Mouse (Mus musculus) forebrain, embryonic 15.5 days (tissue): ENCODE data around the gene Vps26a. TPM values are rescaled to one million over a fixed set of nuclear protein-coding genes. Genes with fewer than 3 reads are reported as not detected.

Source experiments
- ATAC-seq: fragments of 200-750 bp; cut with Nextera tagmentation; replicated peaks from 2 replicates; pipeline ENCODE4 v1.8.0; 2017; ENCODE audit warnings: mild to moderate bottlenecking, moderate TSS enrichment, moderate library complexity
- H3K27ac ChIP-seq: fragments of 300-500 bp; sonication (generic); replicated peaks from 2 replicates; pipeline ENCODE4 v1.5.1; 2015; ENCODE audit warnings: mild to moderate bottlenecking, inconsistent platforms
- H3K27me3 ChIP-seq: fragments of 300-500 bp; sonication (generic); 2 replicates; pipeline ENCODE4 v1.6.1; 2015; ENCODE audit warnings: inconsistent platforms
- H3K36me3 ChIP-seq: fragments of 300-500 bp; sonication (generic); 2 replicates; pipeline ENCODE4 v1.6.1; 2015; ENCODE audit warnings: mild to moderate bottlenecking, inconsistent platforms
- H3K4me1 ChIP-seq: fragments of 300-500 bp; sonication (generic); 2 replicates; pipeline ENCODE4 v1.6.1; 2015; ENCODE audit warnings: inconsistent platforms
- H3K4me2 ChIP-seq: fragments of 300-500 bp; sonication (generic); replicated peaks from 2 replicates; pipeline ENCODE4 v1.6.1; 2015; ENCODE audit warnings: mild to moderate bottlenecking, inconsistent platforms
- H3K4me3 ChIP-seq: fragments of 300-500 bp; sonication (generic); 2 replicates; pipeline ENCODE4 v1.5.1; 2015; ENCODE audit warnings: mild to moderate bottlenecking, inconsistent platforms
- H3K9ac ChIP-seq: fragments of 300-500 bp; sonication (generic); replicated peaks from 2 replicates; pipeline ENCODE4 v1.6.1; 2015; ENCODE audit warnings: mild to moderate bottlenecking, inconsistent platforms
- H3K9me3 ChIP-seq: fragments of 300-500 bp; sonication (generic); 2 replicates; pipeline ENCODE4 v1.6.1; 2016; ENCODE audit warnings: inconsistent platforms
- WGBS: fragments of 180-500 bp; shearing (Covaris S2); methylation state at CpG from one replicate; pipeline ENCODE4 v1.1.7; 2015; ENCODE audit warnings: mixed read lengths; 5-methylcytosine and 5-hydroxymethylcytosine counted together
- polyA plus RNA-seq: library from polyadenylated mRNA; unstranded; fragments of >200 nt; fragmentation: Nextera tagmentation; extraction: Ambion mirVana; gene quantifications from 2 replicates; pipeline ENCODE4 v1.2.1, GENCODE M21; 2015

Vps26a gene
- 76.1 and 78.8 TPM in 2 replicates for polyA plus RNA-seq

DNA sequence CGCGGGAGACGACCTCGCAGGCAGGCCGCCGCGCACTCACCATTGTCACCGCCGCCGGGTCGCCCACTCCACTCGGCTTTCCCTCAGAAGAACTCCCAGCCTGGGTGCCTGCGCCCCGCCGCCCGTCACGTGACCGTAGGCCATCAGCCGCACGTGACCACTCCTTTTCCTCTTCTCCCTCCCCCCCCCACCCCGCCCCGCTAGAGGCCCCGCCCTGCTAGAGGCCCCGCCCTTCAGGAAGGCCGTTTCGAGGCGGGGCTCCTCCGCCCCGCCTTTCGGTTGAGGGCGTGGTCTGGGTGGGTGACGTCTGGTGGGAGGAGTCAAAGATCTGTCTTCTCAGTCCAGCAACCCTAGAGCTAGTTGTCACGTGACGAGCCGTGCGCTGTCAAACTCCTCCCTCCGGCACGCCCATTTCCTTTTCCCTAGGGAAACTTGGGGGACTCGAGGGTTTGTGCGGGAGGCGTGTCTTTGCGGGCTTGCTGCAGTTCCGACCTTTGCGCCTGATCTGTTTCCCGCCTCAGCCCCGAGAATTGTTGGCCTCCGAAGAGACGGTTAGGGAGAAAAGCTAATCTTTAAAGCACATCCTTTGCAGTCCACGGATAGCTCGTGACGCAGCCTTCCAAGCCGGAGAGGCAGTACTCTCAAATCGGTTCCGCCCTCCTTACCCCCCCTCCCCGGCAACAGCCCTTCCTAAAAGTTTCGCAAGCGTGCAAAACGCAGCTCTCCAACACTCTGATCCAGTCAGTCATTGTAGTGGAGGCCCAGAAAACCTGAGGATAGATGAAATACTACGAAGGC, at the start of gene Vps26a:
Vps26a (minus strand) TSS at position 188 of the 798 bp plus-strand sequence.
- Histone ChIP-seq H3K27ac (peak within 1 kb of the TSS; percentile 85), H3K4me3 (peak within 1 kb of the TSS; percentile 98), H3K27me3 (no peaks in the 10 kb centered on the region), H3K9me3 (no peaks in the 10 kb centered on the region), H3K4me1 (peaks cover 23% of the 10 kb centered on the region), H3K9ac (peak within 1 kb of the TSS; percentile 92), H3K36me3 (no peaks in the 10 kb centered on the region), H3K4me2 (peak within 1 kb of the TSS; percentile 75)
- WGBS, result under 1% methylated on average over 44 of the region's 59 CpGs
- peak; percentile 90 for ATAC-seq

DNA sequence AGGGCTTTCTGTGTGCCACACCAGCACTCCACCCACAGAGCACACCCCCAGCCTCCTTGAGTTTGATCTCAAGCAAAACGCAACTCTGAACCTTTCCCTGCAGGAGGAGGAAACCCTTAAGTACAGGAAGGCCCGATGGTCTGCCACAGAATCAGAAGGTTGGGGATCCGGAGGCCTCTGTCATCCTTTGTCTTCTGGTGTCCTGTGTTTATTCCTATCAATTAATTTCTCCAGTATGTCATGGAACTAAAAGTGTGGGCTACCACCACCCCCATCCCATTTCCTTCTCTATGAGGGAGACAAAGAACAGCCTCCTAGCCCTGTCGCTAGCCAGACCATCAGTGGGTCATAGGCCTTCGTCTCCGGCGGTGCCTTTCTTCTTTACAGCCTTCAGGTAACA, 47.9 kb upstream of the Vps26a start:
- H3K27me3 ChIP-seq, result no peaks in the 10 kb centered on the region
- H3K36me3 ChIP-seq, result no peaks in the 10 kb centered on the region
- H3K9ac ChIP-seq, result no peak overlapping the region
- no peak overlapping the region for H3K27ac ChIP-seq
- no peak overlapping the region for H3K4me3 ChIP-seq
- no peak overlapping the region for H3K4me2 ChIP-seq
- no peak for ATAC-seq
- WGBS, result 86% methylated on average over 7 of the region's 7 CpGs
- H3K9me3 ChIP-seq, result no peaks in the 10 kb centered on the region
- H3K4me1 ChIP-seq, result no peaks in the 10 kb centered on the region

DNA sequence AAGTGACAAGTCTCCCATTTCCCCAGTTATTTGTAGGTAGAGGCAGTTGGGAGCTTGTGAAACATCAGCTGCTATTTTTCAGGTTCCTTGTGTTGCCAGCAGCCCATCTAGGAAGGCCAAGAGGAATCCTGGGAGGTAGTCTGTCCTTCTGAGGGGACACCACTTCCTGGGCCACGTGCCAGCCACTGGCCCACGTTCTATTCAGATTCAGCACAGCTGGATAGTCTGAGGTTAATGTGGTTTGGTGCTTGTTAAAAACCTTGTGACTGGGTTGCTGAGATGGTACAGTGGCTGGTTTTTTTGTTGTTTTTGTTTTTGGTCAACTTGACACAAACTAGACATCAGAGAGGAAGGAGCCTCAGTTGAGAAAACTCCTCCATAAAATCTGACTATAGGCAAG, 46.2 kb upstream of the Vps26a start:
- Histone ChIP-seq H3K36me3 (no peaks in the 10 kb centered on the region), H3K4me2 (no peak overlapping the region), H3K27me3 (no peaks in the 10 kb centered on the region), H3K4me1 (no peaks in the 10 kb centered on the region), H3K9ac (no peak overlapping the region), H3K9me3 (no peaks in the 10 kb centered on the region), H3K4me3 (no peak overlapping the region), H3K27ac (no peak overlapping the region)
- ATAC-seq, result no peak
- WGBS, result 28% methylated on average over 2 of the region's 2 CpGs

DNA sequence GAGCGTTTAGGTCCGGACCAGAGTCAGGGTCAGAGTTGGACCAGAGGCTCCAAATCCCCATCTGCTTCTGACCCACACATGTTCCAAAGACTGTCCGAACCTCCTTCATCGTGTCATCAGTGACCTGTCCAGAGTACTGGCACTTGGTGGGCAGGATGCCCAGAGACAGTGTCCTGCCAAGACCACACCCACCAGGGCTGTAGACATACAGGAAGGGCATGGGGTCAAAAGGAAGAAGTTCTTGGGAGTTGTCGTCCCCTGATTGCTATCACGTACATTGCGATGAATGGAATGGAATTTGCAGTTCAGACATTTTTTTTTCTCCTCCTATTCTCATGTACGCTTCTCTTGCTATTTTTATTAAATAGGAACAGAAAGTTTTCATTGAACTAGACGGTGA, 43.6 kb upstream of the Vps26a start:
- no peaks in the 10 kb centered on the region for H3K36me3 ChIP-seq
- H3K4me3 ChIP-seq, result no peak overlapping the region
- H3K9me3 ChIP-seq, result no peaks in the 10 kb centered on the region
- H3K4me2 ChIP-seq, result no peak overlapping the region
- no peaks in the 10 kb centered on the region for H3K4me1 ChIP-seq
- no peak overlapping the region for H3K9ac ChIP-seq
- H3K27ac ChIP-seq, result no peak overlapping the region
- H3K27me3 ChIP-seq, result no peaks in the 10 kb centered on the region
- WGBS, result 92% methylated on average over 9 of the region's 9 CpGs
- no peak for ATAC-seq

DNA sequence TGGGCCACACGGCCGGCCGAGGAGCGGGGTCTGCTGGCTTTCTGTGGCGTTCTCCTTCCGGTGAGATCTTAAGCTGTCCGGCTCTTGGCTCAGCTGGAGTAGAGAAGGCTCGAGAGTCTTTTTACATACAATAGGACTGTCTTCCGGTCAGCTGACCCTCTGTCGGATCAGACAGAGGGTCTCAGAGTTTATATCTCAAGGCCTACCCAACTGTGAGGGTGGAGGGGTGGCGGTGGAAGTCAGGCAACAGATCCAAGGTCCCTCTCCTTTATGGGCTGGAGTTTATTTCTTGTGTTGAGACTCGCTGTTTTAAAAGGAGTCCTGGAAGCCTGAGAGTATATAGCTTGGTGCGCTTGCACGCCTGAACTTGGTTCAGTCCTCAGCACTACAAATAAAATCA, 40.7 kb upstream of the Vps26a start, which contains the start of gene Srgn:
Srgn (minus strand) TSS at position 101 of the 400 bp plus-strand sequence.
- Histone ChIP-seq H3K9me3 (no peaks in the 10 kb centered on the region), H3K36me3 (no peaks in the 10 kb centered on the region), H3K27me3 (no peaks in the 10 kb centered on the region), H3K4me2 (no peak within 1 kb of the TSS), H3K4me1 (no peaks in the 10 kb centered on the region), H3K9ac (no peak within 1 kb of the TSS), H3K4me3 (no peak within 1 kb of the TSS), H3K27ac (no peak within 1 kb of the TSS)
- 89% methylated on average over 14 of the region's 14 CpGs for WGBS
- ATAC-seq, result no peak

DNA sequence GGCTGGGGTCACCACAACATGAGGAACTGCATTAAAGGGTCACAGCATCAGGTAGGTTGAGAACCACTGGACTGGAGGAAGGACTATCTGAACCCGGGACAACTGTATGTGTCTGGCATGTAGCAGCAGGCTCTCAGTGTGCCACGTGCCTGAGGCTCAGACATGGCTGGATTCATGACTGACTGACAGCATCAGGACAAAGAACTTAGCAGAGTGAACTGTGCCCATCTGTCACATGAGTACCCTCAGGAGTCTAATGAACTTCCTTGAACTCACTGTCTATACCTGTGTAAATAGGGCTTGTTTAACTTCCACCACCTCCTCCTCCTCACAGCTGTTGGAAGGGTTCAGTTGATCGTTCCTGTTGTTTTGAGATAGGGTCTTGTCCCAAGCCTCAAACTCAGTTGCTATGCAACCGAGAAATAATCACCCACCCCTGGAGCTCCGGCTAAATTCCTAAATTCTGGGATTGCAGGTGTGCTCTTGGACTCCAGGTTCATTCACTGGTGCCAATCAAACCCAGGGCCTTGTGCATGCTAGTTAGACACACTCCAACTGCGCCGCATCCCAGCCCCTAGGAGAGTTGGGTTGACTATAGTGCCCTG, 35.8 kb upstream of the Vps26a start:
- no peaks in the 10 kb centered on the region for H3K27me3 ChIP-seq
- no peak overlapping the region for H3K27ac ChIP-seq
- no peak for ATAC-seq
- H3K36me3 ChIP-seq, result no peaks in the 10 kb centered on the region
- no peak overlapping the region for H3K4me2 ChIP-seq
- no peak overlapping the region for H3K9ac ChIP-seq
- H3K4me3 ChIP-seq, result no peak overlapping the region
- H3K9me3 ChIP-seq, result no peaks in the 10 kb centered on the region
- no peaks in the 10 kb centered on the region for H3K4me1 ChIP-seq
- WGBS, result 72% methylated on average over 7 of the region's 7 CpGs

DNA sequence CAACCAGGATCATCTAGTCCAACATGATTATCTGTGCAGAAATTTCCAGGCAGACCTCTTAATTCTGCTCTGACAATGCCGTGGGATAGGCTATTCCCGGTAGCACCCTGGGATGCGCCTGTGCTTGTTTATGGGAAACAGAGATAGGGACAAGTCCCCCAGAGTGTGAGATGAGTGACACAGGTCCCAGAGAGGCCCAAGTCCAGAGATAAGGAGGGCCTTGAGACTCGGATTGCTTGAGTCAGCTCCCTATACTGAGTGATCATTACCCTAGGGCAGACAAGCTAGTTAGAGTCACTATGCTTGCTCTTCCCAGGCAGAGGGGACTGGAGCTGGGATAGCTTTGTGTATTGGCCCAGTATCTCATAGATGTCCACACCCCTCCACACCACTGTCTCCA, 35.2 kb upstream of the Vps26a start:
- WGBS, result 79% methylated on average over 4 of the region's 4 CpGs

DNA sequence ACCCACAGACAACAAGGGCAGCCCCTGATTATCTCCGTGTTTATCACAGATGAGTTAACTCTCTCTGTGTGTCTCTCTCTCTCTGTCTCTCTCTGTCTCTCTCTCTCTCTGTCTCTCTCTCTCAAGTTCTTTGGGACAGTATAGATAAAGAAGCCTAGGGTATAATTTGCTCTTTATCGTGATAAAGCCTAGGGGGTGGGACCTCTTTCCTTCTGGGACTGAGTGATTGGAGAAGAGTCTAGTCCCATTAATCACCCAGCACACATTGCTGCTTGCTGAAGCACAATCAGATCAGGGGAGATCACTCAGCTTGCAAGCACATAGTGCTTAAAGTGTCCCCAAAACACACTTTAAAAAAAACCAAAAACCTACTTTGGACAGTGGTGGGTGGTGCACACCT, 34.3 kb upstream of the Vps26a start:
- no peak overlapping the region for H3K27ac ChIP-seq
- no peak overlapping the region for H3K9ac ChIP-seq
- H3K4me1 ChIP-seq, result no peaks in the 10 kb centered on the region
- H3K4me3 ChIP-seq, result no peak overlapping the region
- H3K4me2 ChIP-seq, result no peak overlapping the region
- no peaks in the 10 kb centered on the region for H3K36me3 ChIP-seq
- H3K9me3 ChIP-seq, result no peaks in the 10 kb centered on the region
- 62% methylated on average over 2 of the region's 2 CpGs for WGBS
- ATAC-seq, result no peak
- H3K27me3 ChIP-seq, result no peaks in the 10 kb centered on the region

More for the DNA sequence above, 35.2 kb upstream of the Vps26a start:
- no peaks in the 10 kb centered on the region for H3K27me3 ChIP-seq
- no peak overlapping the region for H3K4me3 ChIP-seq
- H3K4me2 ChIP-seq, result no peak overlapping the region
- H3K9ac ChIP-seq, result no peak overlapping the region
- H3K36me3 ChIP-seq, result no peaks in the 10 kb centered on the region
- ATAC-seq, result no peak
- no peaks in the 10 kb centered on the region for H3K9me3 ChIP-seq
- no peak overlapping the region for H3K27ac ChIP-seq
- H3K4me1 ChIP-seq, result no peaks in the 10 kb centered on the region

DNA sequence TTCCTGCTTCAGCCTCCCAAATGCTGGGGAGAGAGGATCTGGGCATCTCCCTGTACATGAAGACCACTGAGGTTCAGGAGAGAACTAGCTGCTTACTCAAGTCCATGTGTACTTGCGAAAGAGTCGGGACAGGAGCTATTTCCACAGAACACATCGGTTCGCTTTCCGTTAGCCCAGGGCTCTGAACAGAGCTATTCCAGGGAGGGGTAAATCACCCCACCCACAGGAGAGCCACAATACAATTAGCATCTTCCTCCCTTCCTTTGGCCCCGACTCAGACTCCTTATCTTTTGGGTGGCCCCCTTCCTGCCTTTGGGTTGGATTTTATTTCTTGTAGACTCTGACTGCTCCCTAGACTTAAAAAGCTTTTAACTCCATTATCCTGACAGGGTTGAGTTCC, 30.9 kb upstream of the Vps26a start:
- no peaks in the 10 kb centered on the region for H3K9me3 ChIP-seq
- no peaks in the 10 kb centered on the region for H3K36me3 ChIP-seq
- H3K9ac ChIP-seq, result no peak overlapping the region
- WGBS, result 90% methylated on average over 6 of the region's 6 CpGs
- H3K4me1 ChIP-seq, result no peaks in the 10 kb centered on the region
- H3K27me3 ChIP-seq, result no peaks in the 10 kb centered on the region
- H3K4me3 ChIP-seq, result no peak overlapping the region
- no peak for ATAC-seq
- H3K4me2 ChIP-seq, result no peak overlapping the region
- no peak overlapping the region for H3K27ac ChIP-seq

DNA sequence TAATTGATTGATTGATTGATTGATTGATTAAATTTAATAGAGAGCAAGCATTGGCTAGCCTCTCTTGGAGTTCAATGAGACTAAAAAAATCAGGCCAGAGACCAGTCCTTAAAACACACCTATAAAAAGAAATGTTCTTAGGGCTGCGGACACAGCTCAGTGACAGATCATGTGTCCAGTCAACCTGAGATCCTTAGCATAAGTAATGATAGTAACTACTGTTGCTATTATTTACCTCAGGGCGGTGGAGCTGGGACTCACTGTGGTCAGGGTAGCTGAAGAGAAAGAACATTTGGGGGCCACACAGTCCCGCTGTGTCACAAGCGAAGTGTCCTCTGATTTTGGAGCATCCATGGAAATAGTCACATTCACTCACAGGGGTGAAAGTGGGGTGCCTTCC, 26.2 kb upstream of the Vps26a start:
- ATAC-seq, result no peak

DNA sequence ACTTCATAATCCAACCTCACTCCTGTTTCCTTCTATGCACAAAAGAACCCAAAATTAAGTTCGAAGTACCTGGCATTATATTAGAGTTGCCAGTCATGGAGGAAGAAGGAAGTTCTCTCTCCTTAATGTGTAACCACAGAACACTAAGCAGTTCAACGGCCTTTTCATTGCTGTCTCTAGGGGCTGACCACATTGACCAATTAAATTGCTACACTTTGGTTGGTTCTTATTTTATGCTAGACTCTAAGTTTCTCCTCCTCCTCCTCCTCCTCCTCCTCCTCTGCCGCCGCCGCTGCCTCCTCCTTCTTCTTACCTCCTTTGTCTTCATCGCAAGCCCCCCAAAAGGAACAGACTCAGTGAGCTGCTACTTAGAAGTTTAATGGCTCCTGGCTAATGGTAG, 24.9 kb upstream of the Vps26a start:
- peaks cover 9% of the 10 kb centered on the region; the same call in 1 of the 2 replicates for H3K27me3 ChIP-seq
- H3K27ac ChIP-seq, result no peak overlapping the region
- no peak for ATAC-seq
- peaks cover 3% of the 10 kb centered on the region; the same call in 1 of the 2 replicates for H3K4me1 ChIP-seq
- no peak overlapping the region for H3K4me3 ChIP-seq
- no peak overlapping the region for H3K4me2 ChIP-seq
- WGBS, result 75% methylated on average over 6 of the region's 6 CpGs
- H3K36me3 ChIP-seq, result no peaks in the 10 kb centered on the region
- H3K9me3 ChIP-seq, result no peaks in the 10 kb centered on the region
- H3K9ac ChIP-seq, result no peak overlapping the region

More for the DNA sequence above, 26.2 kb upstream of the Vps26a start:
- Histone ChIP-seq H3K4me2 (no peak overlapping the region), H3K36me3 (no peaks in the 10 kb centered on the region), H3K4me3 (no peak overlapping the region), H3K27me3 (0 out of 2 replicates have a peak, but pooled peaks cover 3% of the 10 kb centered on the region), H3K4me1 (peaks cover 3% of the 10 kb centered on the region; the same call in 1 of the 2 replicates), H3K27ac (no peak overlapping the region), H3K9me3 (no peaks in the 10 kb centered on the region), H3K9ac (no peak overlapping the region)
- 99% methylated on average over 4 of the region's 4 CpGs for WGBS

DNA sequence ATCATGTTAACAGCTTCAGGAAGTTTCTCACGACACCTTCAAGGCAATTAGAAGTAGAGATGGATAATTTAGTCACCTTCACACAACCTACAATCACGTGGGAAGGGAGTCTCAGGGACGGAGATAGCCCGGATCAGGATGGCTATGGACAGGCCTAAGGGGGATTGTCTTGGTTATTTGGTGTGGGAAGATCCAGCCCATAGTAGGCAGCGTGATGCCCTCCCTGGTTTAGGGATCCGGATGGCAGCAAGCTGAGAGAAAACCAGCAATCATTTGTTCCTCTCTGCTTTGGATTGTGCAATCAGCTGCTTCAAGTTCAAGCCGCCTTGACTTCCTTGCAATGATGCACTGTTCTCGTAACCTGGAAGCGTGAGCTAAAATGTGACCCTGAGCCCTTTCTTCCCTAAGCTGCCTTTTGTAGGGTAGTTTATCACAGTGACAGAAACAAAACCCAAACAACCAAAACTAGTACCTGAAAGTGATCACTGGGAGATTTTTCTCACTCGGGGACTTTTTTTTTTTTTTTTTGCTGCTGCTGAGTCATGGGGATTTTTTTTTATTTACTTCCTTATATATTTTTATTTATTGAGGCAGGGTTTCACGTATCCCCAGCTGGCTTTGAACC, 22.5 kb upstream of the Vps26a start:
- Histone ChIP-seq H3K4me1 (peaks cover 3% of the 10 kb centered on the region; the same call in 1 of the 2 replicates), H3K27me3 (peaks cover 9% of the 10 kb centered on the region; the same call in 1 of the 2 replicates), H3K9me3 (no peaks in the 10 kb centered on the region), H3K27ac (no peak overlapping the region), H3K4me2 (no peak overlapping the region), H3K4me3 (no peak overlapping the region), H3K36me3 (no peaks in the 10 kb centered on the region), H3K9ac (no peak overlapping the region)
- ATAC-seq, result no peak
- WGBS, result 70% methylated on average over 11 of the region's 11 CpGs
